Comparison of ENCODE assay signal across 8 mouse cellular contexts in genomic region chr11:44761128-44761996, GRCm38 (mm10).
DNase-seq lines count a peak whose midpoint lies in the region; ATAC-seq and TF ChIP-seq lines count a peak whose summit lies in the region.

No protein-coding gene starts in this region.

- peaks cover 22% of the 10 kb centered on the region for H3K4me1 ChIP-seq in forebrain, embryonic 10.5 days
- H3K4me1 ChIP-seq in forebrain, embryonic 16.5 days (replicated peaks; ENCODE audit: control insufficient read depth, insufficient read depth, low read length), result peaks cover 2% of the 10 kb centered on the region; the same call in 1 of the 2 replicates
- peaks cover 6% of the 10 kb centered on the region for H3K4me1 ChIP-seq in testis, adult 2 months (ENCODE audit: control insufficient read depth, insufficient read depth, low read length)
- no peaks in the 10 kb centered on the region for H3K4me1 ChIP-seq in liver, embryonic 12.5 days

- H3K4me3 ChIP-seq in forebrain, embryonic 10.5 days, result peak overlapping the region; percentile 44
- no peak overlapping the region for H3K4me3 ChIP-seq in forebrain, embryonic 16.5 days (replicated peaks; ENCODE audit: low read length)
- H3K4me3 ChIP-seq in testis, adult 2 months (ENCODE audit: control insufficient read depth, low read depth, low read length), result peak overlapping the region; percentile 22
- H3K4me3 ChIP-seq in liver, embryonic 12.5 days, result no peak overlapping the region

- WGBS in forebrain, embryonic 10.5 days, result 4% methylated on average over 20 of the region's 20 CpGs
- WGBS in forebrain, embryonic 16.5 days, result 5% methylated on average over 20 of the region's 20 CpGs
- 15% methylated on average over 20 of the region's 20 CpGs for WGBS in liver, embryonic 12.5 days (ENCODE audit: insufficient replicate concordance)

- H3K36me3 ChIP-seq in forebrain, embryonic 10.5 days (replicated peaks), result no peaks in the 10 kb centered on the region
- H3K36me3 ChIP-seq in forebrain, embryonic 16.5 days (ENCODE audit: control insufficient read depth, insufficient read depth), result no peaks in the 10 kb centered on the region
- H3K36me3 ChIP-seq in testis, adult 2 months (ENCODE audit: control insufficient read depth, insufficient read depth, low read length), result no peaks in the 10 kb centered on the region
- H3K36me3 ChIP-seq in liver, embryonic 12.5 days, result no peaks in the 10 kb centered on the region

- TF ChIP-seq POLR2A in testis, adult 2 months (IDR thresholded peaks at IDR 0.05; ENCODE audit: control insufficient read depth, low read depth, low read length), result no peak

- H3K27ac ChIP-seq in forebrain, embryonic 10.5 days, result no peak overlapping the region
- H3K27ac ChIP-seq in forebrain, embryonic 16.5 days (ENCODE audit: low read length), result no peak overlapping the region
- H3K27ac ChIP-seq in testis, adult 2 months (ENCODE audit: control insufficient read depth, insufficient read depth, low read depth, low read length), result no peak overlapping the region
- H3K27ac ChIP-seq in liver, embryonic 12.5 days, result no peak overlapping the region

- H3K9me3 ChIP-seq in forebrain, embryonic 10.5 days, result no peaks in the 10 kb centered on the region
- H3K9me3 ChIP-seq in forebrain, embryonic 16.5 days (ENCODE audit: control insufficient read depth, low read length), result no peaks in the 10 kb centered on the region
- H3K9me3 ChIP-seq in liver, embryonic 12.5 days (replicated peaks), result no peaks in the 10 kb centered on the region

- H3K27me3 ChIP-seq in forebrain, embryonic 10.5 days (ENCODE audit: poor library complexity, severe bottlenecking), result peaks cover 72% of the 10 kb centered on the region
- peaks cover 16% of the 10 kb centered on the region for H3K27me3 ChIP-seq in forebrain, embryonic 16.5 days (replicated peaks; ENCODE audit: control insufficient read depth, insufficient read depth, low read length)
- H3K27me3 ChIP-seq in testis, adult 2 months (ENCODE audit: control insufficient read depth, insufficient read depth, low read length), result no peaks in the 10 kb centered on the region
- H3K27me3 ChIP-seq in liver, embryonic 12.5 days (replicated peaks), result 0 out of 2 replicates have a peak, but pooled peaks cover 3% of the 10 kb centered on the region

- no peak overlapping the region for H3K4me2 ChIP-seq in forebrain, embryonic 16.5 days (ENCODE audit: low read length)
- H3K4me2 ChIP-seq in liver, embryonic 12.5 days, result peak overlapping the region; percentile 36; the same call in 1 of the 2 replicates

- no peak for TF ChIP-seq CTCF in testis, adult 2 months (IDR thresholded peaks at IDR 0.05; ENCODE audit: control insufficient read depth, insufficient read depth, insufficient replicate concordance, low read depth, low read length)

- H3K9ac ChIP-seq in forebrain, embryonic 16.5 days (replicated peaks; ENCODE audit: low read depth, low read length), result no peak overlapping the region
- no peak overlapping the region for H3K9ac ChIP-seq in liver, embryonic 12.5 days

- DNase-seq in forebrain, embryonic 10.5 days (ENCODE audit: extremely low spot score, low spot score), result no peak
- DNase-seq in testis, postnatal 14 days (ENCODE audit: low spot score), result no peak
- no peak for DNase-seq in frontal cortex, postnatal 14 days (ENCODE audit: low spot score in 2 of 2)
- DNase-seq in thymus, postnatal 4 days, result no peak

- no peak for ATAC-seq in forebrain, embryonic 16.5 days
- no peak for ATAC-seq in liver, embryonic 12.5 days
- ATAC-seq in megakaryocyte-erythroid progenitor cell, adult 5-6 weeks (replicated peaks; ENCODE audit: low FRiP score, low TSS enrichment, poor library complexity, severe bottlenecking), result no peak

Comparison
In these comparisons a context has a peak if more than half of its experiments do, and no peak if none do; other contexts are left out.
1. H3K4me3 ChIP-seq: peak in forebrain, embryonic 10.5 days (single experiment) and testis, adult 2 months (single experiment); none in forebrain, embryonic 16.5 days (single experiment) and liver, embryonic 12.5 days (single experiment).